Mouse (Mus musculus): ENCODE measurements at regions not wholly inside any gene's neighbourhood (a gene's known extent, or its start where the extent isn't known, plus 50 kb on each side); places are given as distances from the start of the nearest gene placed in this dataset.

GRCm38 (mm10) chr1:28229611-28230010, 550.4 kb downstream of the Gm597 start:
- no peak for ATAC-seq (ENCODE audit: low FRiP score, low read depth)
- H3K4me2 ChIP-seq (replicated peaks): no peak overlapping the region
- H3K4me1 ChIP-seq: no peaks in the 10 kb centered on the region
- H3K27ac ChIP-seq (replicated peaks): no peak overlapping the region
- no peak overlapping the region for H3K9ac ChIP-seq (replicated peaks)
- no peaks in the 10 kb centered on the region for H3K27me3 ChIP-seq
- H3K36me3 ChIP-seq: no peaks in the 10 kb centered on the region
- H3K4me3 ChIP-seq: no peak overlapping the region
- H3K9me3 ChIP-seq: no peaks in the 10 kb centered on the region

- WGBS: 59% methylated on average over 2 of the region's 2 CpGs
- no peak overlapping the region for H3K27ac ChIP-seq (replicated peaks)
- no peaks in the 10 kb centered on the region for H3K27me3 ChIP-seq
- H3K4me1 ChIP-seq: no peaks in the 10 kb centered on the region
- H3K9ac ChIP-seq (replicated peaks): no peak overlapping the region
- no peak overlapping the region for H3K4me3 ChIP-seq
- H3K4me2 ChIP-seq (replicated peaks): no peak overlapping the region
- no peaks in the 10 kb centered on the region for H3K9me3 ChIP-seq
- peak; percentile 87 for ATAC-seq (ENCODE audit: low FRiP score, low read depth)
- H3K36me3 ChIP-seq: no peaks in the 10 kb centered on the region
Measured at GRCm38 (mm10) chr1:28214243-28215038, 565.6 kb downstream of the Gm597 start.

Data from midbrain, embryonic 12.5 days (tissue).